Mouse (Mus musculus): ENCODE data around the gene Dbh. TPM values are rescaled to one million over a fixed set of nuclear protein-coding genes. Genes with fewer than 3 reads are reported as not detected.

The Dbh gene
- total RNA-seq (2023), result not detected in 2 replicates

GRCm38 (mm10) chr2:27164796-27165590 lies at the start of gene Dbh:
Gene Dbh, plus strand, starts transcription at chr2:27165233.

GRCm38 (mm10) chr2:27141950-27142693 lies 22.9 kb upstream of the Dbh start, which contains the start of gene Fam163b:
Gene Fam163b, minus strand, starts transcription at chr2:27142491.

Other genes starting within 250 kb of the Dbh start
- gene Surf2, start 248.9 kb upstream of the Dbh start, total RNA-seq (2023), result 8.1 and 14.7 TPM in 2 replicates
- 47.7 and 59.3 TPM in 2 replicates for gene Surf1, start 248.7 kb upstream of the Dbh start, total RNA-seq (2023)
- gene Surf4, start 231.3 kb upstream of the Dbh start, total RNA-seq (2023), result 105 and 127 TPM in 2 replicates
- gene Stkld1, start 231.2 kb upstream of the Dbh start, total RNA-seq (2023), result 0.51 TPM in 1 of 2 replicates, not detected in the other
- gene Rexo4, start 200.8 kb upstream of the Dbh start, total RNA-seq (2023), result 34.3 TPM in 2 replicates
- not detected in 2 replicates for gene Adamts13, start 191.8 kb upstream of the Dbh start, total RNA-seq (2023)
- 10.4 and 12.2 TPM in 2 replicates for gene Cacfd1, start 155.3 kb upstream of the Dbh start, total RNA-seq (2023)
- 131 and 148 TPM in 2 replicates for gene Slc2a6, start 137.2 kb upstream of the Dbh start, total RNA-seq (2023)
- gene Mymk, start 93.1 kb upstream of the Dbh start, total RNA-seq (2023), result not detected in 2 replicates
- not detected in 2 replicates for gene Adamtsl2, start 85.9 kb upstream of the Dbh start, total RNA-seq (2023)
- gene Fam163b, start 22.7 kb upstream of the Dbh start, total RNA-seq (2023), result not detected in 2 replicates
- gene Sardh, start 83.1 kb downstream of the Dbh start, total RNA-seq (2023), result 0.57 TPM in 1 of 2 replicates, not detected in the other

Data from neutrophil, adult 65 days (primary cell).